Mouse (Mus musculus) E14TG2a.4 (cell line): Measurements from ENCODE around the gene Fzd7.

Source experiments
- H3K27me3 ChIP-seq: 2 replicates; pipeline ENCODE4 v1.6.1; 2014; ENCODE audit warnings: low read length, control low read depth; ENCODE audit not compliant: insufficient read depth
- H3K36me3 ChIP-seq: 2 replicates; pipeline ENCODE4 v1.6.1; 2014; ENCODE audit warnings: low read length, control low read depth; ENCODE audit not compliant: insufficient read depth
- H3K4me1 ChIP-seq: replicated peaks from 2 replicates; pipeline ENCODE4 v1.6.1; 2014; ENCODE audit warnings: low read depth, low read length, control low read depth
- H3K4me3 ChIP-seq: replicated peaks from 2 replicates; pipeline ENCODE4 v1.5.1; 2014; ENCODE audit warnings: mild to moderate bottlenecking, low read length
- H3K9me3 ChIP-seq: 2 replicates; pipeline ENCODE4 v1.6.1; 2014; ENCODE audit warnings: low read length, control low read depth
- CTCF ChIP-seq: conservative IDR thresholded peaks from 2 replicates; pipeline ENCODE4 v1.5.1; 2014; ENCODE audit warnings: low read length
- NANOG ChIP-seq: IDR thresholded peaks from 2 replicates; pipeline ENCODE4 v1.6.1; 2014; ENCODE audit warnings: borderline replicate concordance, low read length, mixed read lengths
- POU5F1 ChIP-seq: IDR thresholded peaks from 2 replicates; pipeline ENCODE4 v1.6.1; 2014; ENCODE audit warnings: low read length, borderline replicate concordance

The Fzd7 gene

GRCm38 (mm10) chr1:59485803-59486202 lies 3.6 kb downstream of the Fzd7 start:
- TF ChIP-seq NANOG, result no peak
- Histone ChIP-seq H3K9me3 (no peaks in the 10 kb centered on the region), H3K27me3 (peaks cover 10% of the 10 kb centered on the region), H3K4me1 (peaks cover 66% of the 10 kb centered on the region), H3K36me3 (peaks cover 66% of the 10 kb centered on the region), H3K4me3 (peak overlapping the region; percentile 93)

- Histone ChIP-seq H3K9me3 (no peaks in the 10 kb centered on the region), H3K36me3 (peaks cover 66% of the 10 kb centered on the region), H3K27me3 (peaks cover 10% of the 10 kb centered on the region), H3K4me3 (peak overlapping the region; percentile 93), H3K4me1 (peaks cover 80% of the 10 kb centered on the region)
- TF ChIP-seq CTCF (no peak), NANOG (0 out of 2 replicates have a peak, but pooled peaks have one; percentile 1)
Measured at GRCm38 (mm10) chr1:59487651-59488051, 5.4 kb downstream of the Fzd7 start.

GRCm38 (mm10) chr1:59488481-59488880 lies 6.3 kb downstream of the Fzd7 start:
- peaks cover 60% of the 10 kb centered on the region for H3K36me3 ChIP-seq
- H3K4me3 ChIP-seq, result peak overlapping the region; percentile 24; the same call in 1 of the 2 replicates
- peaks cover 6% of the 10 kb centered on the region for H3K27me3 ChIP-seq
- TF ChIP-seq POU5F1, result no peak
- no peak for TF ChIP-seq NANOG
- no peak for TF ChIP-seq CTCF
- H3K9me3 ChIP-seq, result no peaks in the 10 kb centered on the region
- H3K4me1 ChIP-seq, result peaks cover 75% of the 10 kb centered on the region

- H3K4me1 ChIP-seq, result peaks cover 69% of the 10 kb centered on the region
- H3K36me3 ChIP-seq, result peaks cover 55% of the 10 kb centered on the region
- no peak overlapping the region for H3K4me3 ChIP-seq
- H3K27me3 ChIP-seq, result peaks cover 1% of the 10 kb centered on the region; the same call in 1 of the 2 replicates
- TF ChIP-seq NANOG (no peak), POU5F1 (no peak), CTCF (no peak)
- no peaks in the 10 kb centered on the region for H3K9me3 ChIP-seq
Measured at GRCm38 (mm10) chr1:59488991-59489390, 6.8 kb downstream of the Fzd7 start.

GRCm38 (mm10) chr1:59491517-59491916 lies 9.3 kb downstream of the Fzd7 start:
- TF ChIP-seq NANOG (no peak), POU5F1 (no peak)
- H3K4me1 ChIP-seq, result peaks cover 49% of the 10 kb centered on the region
- peaks cover 30% of the 10 kb centered on the region for H3K36me3 ChIP-seq

GRCm38 (mm10) chr1:59492432-59492831 lies 10.2 kb downstream of the Fzd7 start:
- Histone ChIP-seq H3K36me3 (peaks cover 22% of the 10 kb centered on the region), H3K27me3 (no peaks in the 10 kb centered on the region)

More at GRCm38 (mm10) chr1:59491517-59491916, 9.3 kb downstream of the Fzd7 start:
- Histone ChIP-seq H3K27me3 (no peaks in the 10 kb centered on the region), H3K9me3 (no peaks in the 10 kb centered on the region), H3K4me3 (no peak overlapping the region)

GRCm38 (mm10) chr1:59495970-59496369 lies 13.7 kb downstream of the Fzd7 start:
- H3K4me1 ChIP-seq, result peaks cover 15% of the 10 kb centered on the region
- no peaks in the 10 kb centered on the region for H3K9me3 ChIP-seq
- H3K36me3 ChIP-seq, result no peaks in the 10 kb centered on the region
- peaks cover 17% of the 10 kb centered on the region for H3K27me3 ChIP-seq
- no peak for TF ChIP-seq CTCF
- TF ChIP-seq POU5F1, result no peak
- H3K4me3 ChIP-seq, result no peak overlapping the region

More at GRCm38 (mm10) chr1:59492432-59492831, 10.2 kb downstream of the Fzd7 start:
- no peak for TF ChIP-seq NANOG
- no peak for TF ChIP-seq CTCF
- no peak for TF ChIP-seq POU5F1
- Histone ChIP-seq H3K4me3 (no peak overlapping the region), H3K4me1 (peaks cover 41% of the 10 kb centered on the region), H3K9me3 (no peaks in the 10 kb centered on the region)

GRCm38 (mm10) chr1:59497741-59498613 lies 15.8 kb downstream of the Fzd7 start:
- Histone ChIP-seq H3K9me3 (no peaks in the 10 kb centered on the region), H3K4me1 (no peaks in the 10 kb centered on the region), H3K4me3 (no peak overlapping the region), H3K36me3 (no peaks in the 10 kb centered on the region), H3K27me3 (peaks cover 20% of the 10 kb centered on the region)
- no peak for TF ChIP-seq POU5F1
- TF ChIP-seq NANOG, result no peak
- no peak for TF ChIP-seq CTCF

- Histone ChIP-seq H3K4me1 (0 out of 2 replicates have a peak, but pooled peaks cover 3% of the 10 kb centered on the region), H3K36me3 (no peaks in the 10 kb centered on the region), H3K27me3 (peaks cover 28% of the 10 kb centered on the region), H3K4me3 (no peak overlapping the region), H3K9me3 (no peaks in the 10 kb centered on the region)
- TF ChIP-seq POU5F1 (no peak), CTCF (no peak), NANOG (no peak)
Measured at GRCm38 (mm10) chr1:59499327-59499726, 17.1 kb downstream of the Fzd7 start.
